Mouse (Mus musculus) embryonic facial prominence, embryonic 11.5 days (tissue): Measurements from ENCODE around the gene Tcea2. TPM values are rescaled to one million over a fixed set of nuclear protein-coding genes. Genes with fewer than 3 reads are reported as not detected.

ENCODE experiments used
- ATAC-seq: fragments of 200-750 bp; cut with Nextera tagmentation; replicated peaks from 2 replicates; pipeline ENCODE4 v1.8.0; 2017; ENCODE audit warnings: low read depth; ENCODE audit not compliant: insufficient number of reproducible peaks, low FRiP score, low TSS enrichment
- DNase-seq: peaks from one replicate; pipeline ENCODE4 v3.0.0-alpha.2; 2015; ENCODE audit warnings: low spot score
- H3K27ac ChIP-seq: fragments of 300-500 bp; sonication (generic); replicated peaks from 2 replicates; pipeline ENCODE4 v1.5.1; 2014; ENCODE audit warnings: mild to moderate bottlenecking, low read depth, low read length, control low read depth
- H3K27me3 ChIP-seq: fragments of 300-500 bp; sonication (generic); 2 replicates; pipeline ENCODE4 v1.6.1; 2014; ENCODE audit warnings: mild to moderate bottlenecking, low read length, moderate library complexity, mixed read lengths; ENCODE audit not compliant: control insufficient read depth, insufficient read depth
- H3K36me3 ChIP-seq: fragments of 300-500 bp; sonication (generic); replicated peaks from 2 replicates; pipeline ENCODE4 v1.6.1; 2014; ENCODE audit warnings: low read depth, mild to moderate bottlenecking, low read length, moderate library complexity, mixed read lengths; ENCODE audit not compliant: control insufficient read depth, insufficient read depth
- H3K4me1 ChIP-seq: fragments of 300-500 bp; sonication (generic); 2 replicates; pipeline ENCODE4 v1.6.1; 2014; ENCODE audit warnings: low read length, mixed read lengths; ENCODE audit not compliant: control insufficient read depth, insufficient read depth
- H3K4me2 ChIP-seq: fragments of 300-500 bp; sonication (generic); 2 replicates; pipeline ENCODE4 v1.6.1; 2014; ENCODE audit warnings: low read depth, mild to moderate bottlenecking, control low read depth, low read length, moderate library complexity
- H3K4me3 ChIP-seq: fragments of 300-500 bp; sonication (generic); 2 replicates; pipeline ENCODE4 v1.5.1; 2014; ENCODE audit warnings: low read depth, low read length, control low read depth
- H3K9ac ChIP-seq: fragments of 300-500 bp; sonication (generic); replicated peaks from 2 replicates; pipeline ENCODE4 v1.6.1; 2014; ENCODE audit warnings: mild to moderate bottlenecking, control low read depth, low read length
- H3K9me3 ChIP-seq: fragments of 300-500 bp; sonication (generic); replicated peaks from 2 replicates; pipeline ENCODE4 v1.6.1; 2016; ENCODE audit warnings: mild to moderate bottlenecking, low read length, inconsistent platforms, mixed read lengths; ENCODE audit not compliant: control insufficient read depth
- WGBS: fragments of 180-500 bp; shearing (Covaris S2); extraction: QIAGEN DNeasy Blood & Tissue Kit; methylation state at CpG from one replicate; pipeline ENCODE4 v1.1.7; 2014; 5-methylcytosine and 5-hydroxymethylcytosine counted together
- polyA plus RNA-seq: library from polyadenylated mRNA; unstranded; fragments of >200 nt; fragmentation: Nextera tagmentation; extraction: Ambion mirVana; gene quantifications from 2 replicates; pipeline ENCODE4 v1.2.1, GENCODE M21; 2014

Tcea2 gene
- polyA plus RNA-seq, 1 experiment from 2014 or later = 21.8 TPM

- no peak overlapping the region for H3K27ac ChIP-seq
- H3K27me3 ChIP-seq = no peaks in the 10 kb centered on the region
- H3K36me3 ChIP-seq = no peaks in the 10 kb centered on the region; the same call in 1 of the 2 replicates
- no peak overlapping the region for H3K4me2 ChIP-seq
- no peaks in the 10 kb centered on the region for H3K9me3 ChIP-seq
- no peak overlapping the region for H3K9ac ChIP-seq
- DNase-seq (no peak), ATAC-seq (no peak)
- WGBS = 94% methylated on average over 8 of the region's 8 CpGs
- no peaks in the 10 kb centered on the region; the same call in 1 of the 2 replicates for H3K4me1 ChIP-seq
- no peak overlapping the region for H3K4me3 ChIP-seq
These were observed 7.5 kb downstream of the Tcea2 start for GRCm38 (mm10) chr2:181687586-181687985.

- Histone ChIP-seq H3K27ac (no peak overlapping the region), H3K4me3 (no peak overlapping the region), H3K9ac (no peak overlapping the region), H3K9me3 (no peaks in the 10 kb centered on the region), H3K36me3 (no peaks in the 10 kb centered on the region; the same call in 1 of the 2 replicates), H3K4me1 (no peaks in the 10 kb centered on the region; the same call in 1 of the 2 replicates), H3K4me2 (no peak overlapping the region), H3K27me3 (no peaks in the 10 kb centered on the region)
- no peak for DNase-seq
- no peak for ATAC-seq
- 90% methylated on average over 10 of the region's 10 CpGs for WGBS
These were observed 9.5 kb downstream of the Tcea2 start for GRCm38 (mm10) chr2:181689466-181690160.

- H3K36me3 ChIP-seq = no peaks in the 10 kb centered on the region; the same call in 1 of the 2 replicates
- H3K4me1 ChIP-seq = no peaks in the 10 kb centered on the region; the same call in 1 of the 2 replicates
- no peak overlapping the region for H3K4me2 ChIP-seq
- H3K9ac ChIP-seq = no peak overlapping the region
- H3K27me3 ChIP-seq = no peaks in the 10 kb centered on the region
- H3K27ac ChIP-seq = no peak overlapping the region
- no peak overlapping the region for H3K4me3 ChIP-seq
- no peak for ATAC-seq
- 89% methylated on average over 6 of the region's 6 CpGs for WGBS
- DNase-seq = no peak
- no peaks in the 10 kb centered on the region for H3K9me3 ChIP-seq
These were observed 11.0 kb downstream of the Tcea2 start for GRCm38 (mm10) chr2:181691083-181691482.

- no peak overlapping the region for H3K4me2 ChIP-seq
- H3K36me3 ChIP-seq = no peaks in the 10 kb centered on the region; the same call in 1 of the 2 replicates
- H3K9me3 ChIP-seq = no peaks in the 10 kb centered on the region
- no peaks in the 10 kb centered on the region for H3K27me3 ChIP-seq
- no peak overlapping the region for H3K4me3 ChIP-seq
- no peak overlapping the region for H3K27ac ChIP-seq
- H3K4me1 ChIP-seq = no peaks in the 10 kb centered on the region; the same call in 1 of the 2 replicates
- ATAC-seq (no peak), DNase-seq (no peak)
- 90% methylated on average over 4 of the region's 4 CpGs for WGBS
- H3K9ac ChIP-seq = no peak overlapping the region
These were observed 11.5 kb downstream of the Tcea2 start for GRCm38 (mm10) chr2:181691571-181691970.

GRCm38 (mm10) chr2:181692304-181692703 is 12.2 kb downstream of the Tcea2 start:
- Histone ChIP-seq H3K4me2 (peak overlapping the region; percentile 92; the same call in 1 of the 2 replicates), H3K27me3 (no peaks in the 10 kb centered on the region), H3K27ac (no peak overlapping the region), H3K9me3 (no peaks in the 10 kb centered on the region), H3K36me3 (no peaks in the 10 kb centered on the region; the same call in 1 of the 2 replicates), H3K4me3 (no peak overlapping the region), H3K4me1 (no peaks in the 10 kb centered on the region; the same call in 1 of the 2 replicates), H3K9ac (no peak overlapping the region)
- DNase-seq (no peak), ATAC-seq (no peak)
- 90% methylated on average over 3 of the region's 3 CpGs for WGBS

- H3K4me1 ChIP-seq = no peaks in the 10 kb centered on the region; the same call in 1 of the 2 replicates
- no peaks in the 10 kb centered on the region for H3K9me3 ChIP-seq
- H3K9ac ChIP-seq = peak within 1 kb of the TSS; percentile 89
- under 1% methylated on average over 75 of the region's 75 CpGs for WGBS
- peak within 1 kb of the TSS; percentile 70 for H3K4me3 ChIP-seq
- no peaks in the 10 kb centered on the region for H3K27me3 ChIP-seq
- peak; percentile 81 for DNase-seq
- H3K36me3 ChIP-seq = no peaks in the 10 kb centered on the region
- peak within 1 kb of the TSS; percentile 92 for H3K4me2 ChIP-seq
- ATAC-seq = peak; percentile 80
- peak within 1 kb of the TSS; percentile 41; the same call in 1 of the 2 replicates for H3K27ac ChIP-seq
These were observed 13.5 kb downstream of the Tcea2 start, which contains the start of gene Rgs19 for GRCm38 (mm10) chr2:181693339-181694280. Gene Rgs19, minus strand, starts transcription at chr2:181693977.

GRCm38 (mm10) chr2:181694581-181694980 is 14.5 kb downstream of the Tcea2 start:
- DNase-seq (no peak), ATAC-seq (no peak)
- H3K36me3 ChIP-seq = no peaks in the 10 kb centered on the region
- no peaks in the 10 kb centered on the region; the same call in 1 of the 2 replicates for H3K4me1 ChIP-seq
- no peak overlapping the region for H3K4me2 ChIP-seq
- H3K9me3 ChIP-seq = no peaks in the 10 kb centered on the region
- 85% methylated on average over 3 of the region's 3 CpGs for WGBS
- H3K9ac ChIP-seq = no peak overlapping the region
- H3K27ac ChIP-seq = no peak overlapping the region
- no peaks in the 10 kb centered on the region for H3K27me3 ChIP-seq
- no peak overlapping the region for H3K4me3 ChIP-seq
